Mouse (Mus musculus): ENCODE measurements around the gene Cplx2.

DNA sequence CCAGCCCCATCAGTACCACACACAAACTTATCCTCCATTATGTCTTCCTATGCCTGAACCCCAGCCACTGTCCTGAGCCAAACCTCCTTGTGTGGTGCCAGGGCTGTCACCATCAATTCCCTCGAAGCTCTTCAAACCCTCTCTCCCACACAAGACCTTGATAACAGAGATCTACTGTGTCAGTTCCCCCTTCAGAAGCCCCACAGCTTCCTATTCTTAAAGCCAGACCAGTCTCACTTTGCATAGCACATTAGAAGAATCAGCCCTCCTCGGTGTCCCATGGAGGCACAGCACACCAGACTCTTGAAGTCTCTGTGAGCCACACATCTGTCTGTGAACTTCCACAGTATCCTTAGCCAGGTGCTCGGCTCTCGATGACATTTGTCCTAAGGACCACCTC is 41.6 kb downstream of the Cplx2 start:
- TF ChIP-seq CTCF (IDR thresholded peaks at IDR 0.05; ENCODE audit: borderline replicate concordance, insufficient read depth, low read depth, low read length) (no peak), POLR2A (IDR thresholded peaks at IDR 0.05; ENCODE audit: borderline replicate concordance, insufficient read depth, low read length) (no peak)
